Mouse (Mus musculus) liver, adult 2 months (tissue): ENCODE data around the gene Cdc42ep5.

ENCODE experiments used
- CTCF ChIP-seq: fragments of 200-500 bp; IDR thresholded peaks from 2 replicates; pipeline ENCODE4 v1.5.1; 2011; ENCODE audit warnings: low read depth, low read length, control low read depth
- POLR2A ChIP-seq: fragments of 200-500 bp; IDR thresholded peaks from 2 replicates; pipeline ENCODE4 v1.6.1; 2011; ENCODE audit warnings: low read length, control low read depth; ENCODE audit not compliant: insufficient read depth; ENCODE audit errors: extremely low read depth

- TF ChIP-seq CTCF (no peak), POLR2A (no peak)
Observed at GRCm38 (mm10) chr7:4117050-4117814, 47.4 kb downstream of the Cdc42ep5 start.
